Mouse (Mus musculus): ENCODE data around the gene Fbp1.

Gene Fbp1

DNA sequence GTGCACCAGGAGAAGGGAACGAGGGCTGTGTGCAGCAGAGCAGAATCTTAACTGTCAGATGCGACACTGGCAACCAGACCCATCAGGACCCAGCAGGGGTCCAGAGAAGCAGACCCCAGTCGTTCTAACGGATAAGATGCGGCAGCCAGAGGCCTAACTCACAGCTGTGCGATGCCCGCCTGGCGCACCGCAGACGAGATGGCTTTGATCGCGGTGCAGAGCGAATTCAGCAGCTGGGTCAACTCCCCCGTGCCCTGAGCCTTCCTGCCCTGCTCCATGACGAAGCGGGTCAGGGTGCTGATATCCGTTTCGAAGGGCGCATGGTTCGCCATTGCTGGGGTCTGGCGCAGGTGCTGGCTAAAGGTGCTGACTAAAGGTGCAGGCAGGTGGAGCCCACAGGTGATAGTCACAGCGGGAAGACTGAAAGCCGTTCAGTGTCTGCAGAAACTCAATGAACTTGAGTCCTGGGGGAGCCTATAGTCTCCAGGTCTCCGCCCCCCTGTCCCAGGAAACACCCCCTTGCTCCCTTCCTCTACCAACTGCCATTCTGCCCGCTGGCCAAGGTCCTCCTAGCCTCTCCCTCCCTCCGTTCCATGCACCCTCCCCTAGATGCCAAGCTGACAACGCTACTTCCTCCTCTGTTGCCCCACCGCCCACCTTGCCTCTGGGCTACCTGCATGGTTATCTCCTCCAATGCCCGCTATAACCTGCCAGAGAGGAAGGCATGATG is at the start of gene Fbp1:
Gene Fbp1 (minus strand): TSS at position 571 of the 730 bp plus-strand sequence.
- in situ Hi-C loops (cut with MboI; ENCODE audit: low sequenced_read_pairs), result no loop called here

GRCm38 (mm10) chr13:62932452-62932851 is 44.4 kb upstream of the Fbp1 start:
- in situ Hi-C loops (cut with MboI; ENCODE audit: low sequenced_read_pairs), result no loop called here

GRCm38 (mm10) chr13:62929766-62930389 is 41.8 kb upstream of the Fbp1 start:
- in situ Hi-C loops (cut with MboI; ENCODE audit: low sequenced_read_pairs), result loop anchor here (10.0 kb wide), 2 partner anchors 395 to 1105 kb away; no protein-coding TSS in a partner anchor

- in situ Hi-C loops (cut with MboI; ENCODE audit: low sequenced_read_pairs), result loop anchor here (10.0 kb wide), 2 partner anchors 396 to 1106 kb away; no protein-coding TSS in a partner anchor
These were observed 41.1 kb upstream of the Fbp1 start for GRCm38 (mm10) chr13:62929144-62929543.

DNA sequence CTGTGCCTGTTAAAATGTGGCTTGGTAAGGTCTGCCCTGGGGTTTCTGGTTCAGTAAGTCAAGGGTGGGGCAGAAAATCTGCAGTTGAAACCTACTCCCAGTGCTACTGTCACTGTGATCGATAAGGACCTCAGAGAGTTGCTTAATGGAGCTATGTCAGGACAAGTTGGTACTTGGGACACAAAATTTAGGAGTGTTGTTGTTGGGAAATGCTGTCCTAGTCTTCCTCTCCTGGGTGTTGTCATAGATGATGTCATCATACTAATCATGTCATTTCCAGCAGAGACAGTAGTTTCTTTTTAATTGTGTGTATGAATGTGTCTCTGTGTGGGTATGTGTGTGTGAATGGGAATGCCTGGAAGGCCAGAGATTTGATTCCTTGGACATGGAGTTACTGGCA is 39.4 kb upstream of the Fbp1 start:
- in situ Hi-C loops (cut with MboI; ENCODE audit: low sequenced_read_pairs), result loop anchor here (10.0 kb wide), 2 partner anchors 397 to 1107 kb away; no protein-coding TSS in a partner anchor

GRCm38 (mm10) chr13:62926479-62926878 is 38.4 kb upstream of the Fbp1 start:
- in situ Hi-C loops (cut with MboI; ENCODE audit: low sequenced_read_pairs), result loop anchor here (10.0 kb wide), 2 partner anchors 398 to 1108 kb away; no protein-coding TSS in a partner anchor

GRCm38 (mm10) chr13:62923182-62923581 is 35.1 kb upstream of the Fbp1 start:
- in situ Hi-C loops (cut with MboI; ENCODE audit: low sequenced_read_pairs), result loop anchor here (10.0 kb wide), 2 partner anchors 402 to 1112 kb away; no protein-coding TSS in a partner anchor

DNA sequence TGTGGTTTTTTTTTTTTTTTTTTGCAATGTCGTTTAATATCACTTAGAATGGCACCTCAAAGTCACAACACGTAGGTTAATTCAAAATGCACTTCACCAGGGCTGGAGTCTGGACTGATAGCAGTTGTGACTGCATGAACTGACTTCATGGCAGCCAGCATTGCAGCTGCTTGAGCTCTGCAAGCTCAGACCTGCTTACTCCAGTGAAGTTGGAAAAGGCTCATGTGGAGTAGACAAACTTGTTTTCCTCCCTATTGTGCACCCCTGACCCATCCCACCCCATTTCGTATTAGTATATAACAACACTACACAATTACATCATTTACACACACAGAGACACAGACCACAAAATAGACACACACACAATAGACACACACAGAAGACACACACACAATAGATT is 34.6 kb upstream of the Fbp1 start:
- in situ Hi-C loops (cut with MboI; ENCODE audit: low sequenced_read_pairs), result loop anchor here (10.0 kb wide), 2 partner anchors 402 to 1112 kb away; no protein-coding TSS in a partner anchor

GRCm38 (mm10) chr13:62919647-62920341 is 31.7 kb upstream of the Fbp1 start:
- in situ Hi-C loops (cut with MboI; ENCODE audit: low sequenced_read_pairs), result loop anchor here (10.0 kb wide), 2 partner anchors 405 to 1115 kb away; no protein-coding TSS in a partner anchor

- in situ Hi-C loops (cut with MboI; ENCODE audit: low sequenced_read_pairs), result no loop called here
These were observed 29.5 kb upstream of the Fbp1 start for GRCm38 (mm10) chr13:62917416-62918110.

DNA sequence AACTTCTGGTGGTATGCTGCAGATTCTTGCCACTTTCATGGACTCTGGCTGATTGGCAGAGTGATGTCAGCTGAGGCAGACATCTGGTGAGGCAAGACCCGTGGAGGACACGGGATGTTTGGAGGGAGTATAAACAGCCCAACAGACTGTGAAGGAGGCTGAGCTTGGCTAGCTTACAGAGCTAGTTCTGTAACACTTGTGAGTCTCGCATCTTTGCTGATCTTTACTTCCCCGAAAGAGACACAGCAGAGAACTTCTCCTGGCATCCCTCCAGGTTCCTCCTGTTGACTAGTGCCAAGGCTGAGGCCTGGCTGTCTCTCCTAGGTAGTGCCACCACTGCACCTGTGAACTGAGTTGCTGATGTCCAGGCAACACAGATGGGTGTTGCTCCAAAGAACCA is 28.6 kb upstream of the Fbp1 start:
- in situ Hi-C loops (cut with MboI; ENCODE audit: low sequenced_read_pairs), result no loop called here

- in situ Hi-C loops (cut with MboI; ENCODE audit: low sequenced_read_pairs), result no loop called here
These were observed 23.5 kb upstream of the Fbp1 start for GRCm38 (mm10) chr13:62911575-62911974.

DNA sequence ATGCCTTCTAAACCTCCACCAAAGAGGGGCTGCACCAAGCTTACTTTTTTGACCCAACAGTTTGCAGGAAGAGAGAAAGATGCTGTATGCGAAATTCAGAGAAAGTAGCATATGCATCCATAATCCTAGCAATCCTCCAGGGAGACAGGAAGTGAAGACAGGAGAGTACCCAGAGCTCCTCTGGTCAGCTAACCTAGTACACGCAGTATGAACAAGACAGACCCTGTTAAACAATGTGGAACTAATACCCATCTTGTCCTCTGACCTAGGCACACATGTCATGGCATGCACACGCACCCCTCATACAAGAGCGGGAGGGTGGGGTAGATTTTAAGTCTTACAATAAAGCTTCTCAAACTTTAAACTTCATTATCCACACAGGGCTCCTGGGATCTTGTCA is 22.1 kb upstream of the Fbp1 start:
- in situ Hi-C loops (cut with MboI; ENCODE audit: low sequenced_read_pairs), result no loop called here

DNA sequence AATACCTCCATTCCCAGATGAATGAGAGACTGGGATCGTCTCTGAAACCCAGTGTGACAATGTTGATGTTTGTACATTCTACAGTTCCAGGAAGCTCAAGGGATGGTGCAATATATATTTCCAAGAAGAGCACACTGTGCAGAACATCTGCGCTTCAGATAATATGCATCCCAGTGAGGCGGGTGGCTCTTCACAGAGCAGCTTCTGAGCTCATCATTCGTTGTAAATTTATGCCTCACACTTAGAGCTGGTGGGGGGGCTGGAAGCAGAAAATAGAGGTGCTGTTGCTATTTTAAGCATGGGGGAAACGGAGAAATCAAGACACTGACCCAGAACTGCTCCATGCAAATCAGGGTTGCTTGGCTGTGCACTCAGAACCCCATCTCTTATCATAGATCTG is 21.7 kb upstream of the Fbp1 start:
- in situ Hi-C loops (cut with MboI; ENCODE audit: low sequenced_read_pairs), result no loop called here

GRCm38 (mm10) chr13:62908163-62908559 is 20.1 kb upstream of the Fbp1 start:
- in situ Hi-C loops (cut with MboI; ENCODE audit: low sequenced_read_pairs), result no loop called here

DNA sequence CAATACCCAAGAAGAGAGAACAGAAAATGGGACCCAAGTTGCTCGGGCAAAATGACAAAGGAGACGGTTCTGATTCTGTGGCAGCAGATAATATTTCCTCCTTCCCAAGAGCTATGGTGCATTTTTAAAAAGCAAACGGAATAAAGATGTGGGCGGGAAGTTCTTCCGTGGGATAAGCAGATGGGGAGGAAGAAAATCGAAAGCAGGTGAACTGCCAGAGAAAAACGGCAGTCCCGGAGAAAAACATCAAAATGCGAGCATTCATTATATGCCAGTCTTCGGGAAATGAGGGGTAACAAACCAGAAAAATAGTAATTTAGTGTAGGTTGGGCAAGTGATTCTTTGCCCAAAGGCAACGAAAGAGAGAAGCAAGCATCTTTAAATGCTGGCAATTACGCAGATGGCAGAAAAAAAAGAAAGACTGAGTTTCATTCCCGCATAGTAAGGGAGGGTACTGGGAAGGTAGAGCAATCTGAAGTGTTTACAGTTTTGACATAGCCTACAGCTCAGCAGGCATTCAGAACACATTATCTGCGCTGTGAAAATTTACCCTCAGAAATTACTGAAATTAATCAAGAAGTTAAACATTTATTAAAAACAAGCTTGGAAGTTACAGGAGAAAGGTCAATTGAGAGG is 19.6 kb upstream of the Fbp1 start:
- in situ Hi-C loops (cut with MboI; ENCODE audit: low sequenced_read_pairs), result no loop called here

GRCm38 (mm10) chr13:62901139-62901538 is 13.1 kb upstream of the Fbp1 start:
- in situ Hi-C loops (cut with MboI; ENCODE audit: low sequenced_read_pairs), result no loop called here

DNA sequence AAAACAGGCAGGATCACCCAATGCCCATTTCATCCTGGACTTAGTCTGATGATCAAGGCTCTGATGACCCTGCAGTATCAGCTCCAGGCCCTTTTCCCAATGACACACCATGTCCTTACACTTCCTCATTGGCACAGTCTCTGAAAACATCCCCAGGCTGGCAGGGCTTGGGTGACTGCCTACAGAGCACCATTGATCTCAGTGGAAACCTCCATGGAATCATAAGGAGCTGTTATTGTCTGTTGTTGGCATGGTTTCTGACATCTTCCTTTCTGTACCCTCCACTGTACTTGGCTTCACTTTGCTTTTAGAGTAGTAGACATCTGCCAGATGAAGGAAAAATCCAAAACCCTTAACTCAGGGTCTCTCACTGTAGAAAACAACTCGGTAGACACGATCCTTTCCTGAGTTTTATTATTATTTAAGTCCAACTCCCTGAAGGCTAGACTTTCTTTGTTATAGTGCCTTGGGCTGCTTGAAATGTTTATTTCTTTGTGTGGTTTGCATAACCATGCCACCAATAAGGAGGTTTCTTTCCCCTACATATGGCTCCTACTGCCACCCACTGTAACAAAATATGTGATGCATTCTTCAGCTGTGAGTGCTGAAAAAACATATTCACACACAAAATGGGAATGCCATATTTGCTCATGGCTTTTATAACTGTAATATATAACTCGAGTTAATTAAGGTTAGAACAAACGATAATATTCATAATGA is 10.0 kb upstream of the Fbp1 start:
- in situ Hi-C loops (cut with MboI; ENCODE audit: low sequenced_read_pairs), result no loop called here

DNA sequence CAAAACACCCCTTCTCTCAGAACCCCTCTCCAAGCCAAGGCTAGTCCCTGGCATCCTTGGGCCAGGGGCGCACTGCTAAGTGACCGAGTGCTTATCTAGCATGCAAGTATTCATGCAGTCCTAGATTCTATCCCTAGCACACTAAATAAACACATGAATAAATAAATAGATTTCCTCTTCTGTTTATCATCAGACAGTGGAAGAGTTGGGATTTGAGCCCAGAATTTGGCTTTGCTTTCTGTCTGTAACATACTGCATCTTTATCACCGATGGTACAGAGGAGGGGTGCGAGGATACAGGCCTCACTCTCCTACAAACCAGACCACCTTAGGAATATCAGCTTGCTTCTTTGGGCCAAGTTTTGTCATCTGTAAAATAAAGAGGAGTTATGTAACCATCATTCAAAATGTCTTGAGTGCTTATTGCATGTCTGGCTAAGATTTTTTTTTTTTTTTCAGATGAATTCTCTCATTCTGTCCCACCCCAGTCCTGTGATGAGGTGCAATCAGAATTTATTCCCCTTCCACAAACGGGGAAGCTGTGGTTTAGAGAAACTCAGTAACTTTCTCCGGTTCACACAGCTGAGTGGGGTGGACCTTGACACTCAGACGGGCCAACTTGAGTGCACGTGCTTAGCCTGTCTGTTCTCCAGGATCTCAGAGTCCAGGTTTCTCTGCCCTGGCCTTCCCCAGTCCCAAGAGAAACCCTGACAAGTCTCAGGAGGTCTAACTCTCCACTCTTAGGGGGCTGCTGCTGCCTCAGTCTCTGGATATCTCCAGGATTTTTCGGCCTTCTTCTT is 5.2 kb upstream of the Fbp1 start:
- in situ Hi-C loops (cut with MboI; ENCODE audit: low sequenced_read_pairs), result no loop called here

Measured in CH12F3 (cell line).